Mouse (Mus musculus): Measurements from ENCODE around the gene Mex3d.

DNA sequence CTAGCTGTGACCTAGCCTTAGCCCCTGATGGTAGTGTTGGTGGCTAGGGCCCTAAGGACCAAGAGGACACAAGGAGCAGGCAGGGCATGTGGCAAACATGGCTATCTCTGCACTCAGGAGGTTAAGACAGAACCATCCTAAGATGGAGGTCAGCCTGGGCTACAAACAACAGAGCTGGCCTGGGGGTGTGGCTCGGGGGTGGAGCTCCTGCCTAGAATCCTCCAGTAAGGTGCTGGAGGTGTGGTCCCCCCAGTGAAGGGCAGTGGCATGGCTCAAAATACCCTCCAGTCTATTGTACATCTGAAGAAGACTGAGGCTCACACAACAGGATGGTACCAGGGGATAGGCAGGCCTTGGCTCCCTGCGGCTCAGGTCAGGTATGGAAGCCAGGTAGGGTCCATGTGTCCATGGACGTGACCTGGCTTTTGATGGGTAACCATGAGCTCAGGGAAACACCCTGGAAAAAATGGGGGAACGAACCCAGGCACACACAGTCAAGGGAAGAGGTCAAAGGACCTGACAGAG lies 3.3 kb downstream of the Mex3d start:
- TF ChIP-seq CTCF (IDR thresholded peaks at IDR 0.05; ENCODE audit: low read depth) (no peak), EP300 (IDR thresholded peaks at IDR 0.05; ENCODE audit: low read depth) (no peak)

Data from liver, postnatal 0 days (tissue).